26 mouse cellular contexts compared by ENCODE assay signal in the genomic region with DNA sequence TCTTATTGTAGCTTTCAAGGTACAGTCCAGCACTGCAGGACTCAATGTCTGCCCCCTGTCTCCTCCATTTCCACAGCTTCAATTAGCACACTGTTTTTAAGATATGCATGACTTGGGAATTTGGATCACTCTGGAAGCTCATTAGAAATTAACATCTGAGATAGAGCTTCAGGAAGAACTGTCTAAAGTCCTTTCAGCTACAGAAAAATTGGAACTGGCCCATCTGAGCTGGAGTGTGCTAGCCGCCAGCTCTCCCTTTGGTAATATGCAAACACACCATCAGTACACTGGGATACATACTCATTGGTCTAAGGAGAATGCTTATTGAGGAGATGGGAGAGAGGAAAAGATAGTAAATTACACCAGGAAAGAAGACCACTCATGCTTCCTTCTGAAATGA. TPM values are rescaled to one million over a fixed set of nuclear protein-coding genes. Genes with fewer than 3 reads are reported as not detected.
A peak's percentile ranks its signal among the peaks of the same experiment; 100 is the strongest.
DNase-seq lines count a peak whose midpoint lies in the region; ATAC-seq and TF ChIP-seq lines count a peak whose summit lies in the region.
"Had no signal": no experiment of that assay in that cellular context is flagged by ENCODE, and none has a peak within 500 bp of the region (broad histone marks: within the 10 kb centered on the region; RNA-seq: fewer than 3 reads in every experiment).

No protein-coding gene starts in this region.

- DNase-seq in kidney, adult 2 months: peak; percentile 78
- no peak for DNase-seq in kidney, postnatal 10 days
- DNase-seq in kidney, adult 9 months: peak; percentile 64
- DNase-seq in liver, adult 2 months (ENCODE audit: extremely low read depth, low read depth, low spot score): peak; percentile 83
- DNase-seq: adrenal gland, adult 2 months; adrenal gland, postnatal 10 days; adrenal gland, postnatal 25 days; cerebellum, adult 11 months; cerebellum, adult 18-20 months; cerebellum, adult 8-10 months; cerebellum, adult 9-11 months; cerebellum, postnatal 14 days; cerebellum, postnatal 36 days; embryo, embryonic 11 days had no signal

- WGBS in kidney, adult 2 months: 63% methylated on average over 1 of the region's 1 CpGs
- WGBS in kidney, embryonic 15.5 days: 92% methylated on average over 1 of the region's 1 CpGs
- WGBS in liver, adult 2 months: 26% methylated on average over 1 of the region's 1 CpGs
- 69% methylated on average over 1 of the region's 1 CpGs for WGBS in liver, embryonic 12.5 days (ENCODE audit: insufficient replicate concordance)

- H3K9me3 ChIP-seq in kidney, embryonic 15.5 days (replicated peaks): no peaks in the 10 kb centered on the region
- H3K9me3 ChIP-seq in liver, embryonic 12.5 days (replicated peaks): no peaks in the 10 kb centered on the region
- H3K9me3 ChIP-seq: embryonic facial prominence, embryonic 13.5 days; embryonic facial prominence, embryonic 15.5 days; forebrain, embryonic 10.5 days; forebrain, embryonic 12.5 days had no signal

- H3K4me3 ChIP-seq in kidney, adult 2 months (ENCODE audit: insufficient read depth, low read depth, low read length): no peak overlapping the region
- H3K4me3 ChIP-seq in kidney, embryonic 15.5 days (replicated peaks): no peak overlapping the region
- H3K4me3 ChIP-seq in liver, adult 2 months (ENCODE audit: insufficient read depth, low read depth, low read length): no peak overlapping the region
- no peak overlapping the region for H3K4me3 ChIP-seq in liver, embryonic 12.5 days
- H3K4me3 ChIP-seq: embryonic facial prominence, embryonic 13.5 days; embryonic facial prominence, embryonic 15.5 days; erythroblast, embryonic 14.5 days; forebrain, embryonic 10.5 days; forebrain, embryonic 12.5 days had no signal

- no peak for ATAC-seq in kidney, embryonic 15.5 days (replicated peaks; ENCODE audit: low FRiP score)
- ATAC-seq in liver, embryonic 12.5 days: no peak
- ATAC-seq: forebrain, embryonic 14.5 days had no signal

- H3K27ac ChIP-seq in kidney, adult 2 months (ENCODE audit: insufficient read depth, low read depth, low read length): no peak overlapping the region
- H3K27ac ChIP-seq in kidney, embryonic 15.5 days: no peak overlapping the region
- H3K27ac ChIP-seq in liver, adult 2 months (replicated peaks; ENCODE audit: insufficient read depth, low read depth, low read length): no peak overlapping the region
- no peak overlapping the region for H3K27ac ChIP-seq in liver, embryonic 12.5 days
- H3K27ac ChIP-seq: embryonic facial prominence, embryonic 13.5 days; embryonic facial prominence, embryonic 15.5 days; forebrain, embryonic 10.5 days; forebrain, embryonic 12.5 days had no signal

- TF ChIP-seq POLR2A in kidney, adult 2 months (IDR thresholded peaks at IDR 0.05; ENCODE audit: low read depth, low read length): no peak
- no peak for TF ChIP-seq POLR2A in liver, adult 2 months (IDR thresholded peaks at IDR 0.05; ENCODE audit: extremely low read depth, insufficient read depth, low read length)

- no peaks in the 10 kb centered on the region for H3K27me3 ChIP-seq in kidney, adult 2 months (replicated peaks; ENCODE audit: control insufficient read depth, insufficient read depth, low read length)
- no peaks in the 10 kb centered on the region for H3K27me3 ChIP-seq in kidney, embryonic 15.5 days
- no peaks in the 10 kb centered on the region for H3K27me3 ChIP-seq in liver, adult 2 months (ENCODE audit: control insufficient read depth, insufficient read depth, low read length)
- H3K27me3 ChIP-seq in liver, embryonic 12.5 days (replicated peaks): no peaks in the 10 kb centered on the region
- H3K27me3 ChIP-seq: embryonic facial prominence, embryonic 13.5 days; embryonic facial prominence, embryonic 15.5 days; forebrain, embryonic 12.5 days had no signal

- no peaks in the 10 kb centered on the region for H3K36me3 ChIP-seq in kidney, adult 2 months (ENCODE audit: control insufficient read depth, insufficient read depth, low read length)
- no peaks in the 10 kb centered on the region for H3K36me3 ChIP-seq in kidney, embryonic 15.5 days
- H3K36me3 ChIP-seq in liver, adult 2 months (ENCODE audit: control insufficient read depth, insufficient read depth, low read length): no peaks in the 10 kb centered on the region
- H3K36me3 ChIP-seq in liver, embryonic 12.5 days: no peaks in the 10 kb centered on the region
- H3K36me3 ChIP-seq: embryonic facial prominence, embryonic 13.5 days; embryonic facial prominence, embryonic 15.5 days; forebrain, embryonic 10.5 days; forebrain, embryonic 12.5 days had no signal

- TF ChIP-seq CTCF in kidney, adult 2 months (conservative IDR thresholded peaks at IDR 0.05; ENCODE audit: insufficient read depth, insufficient read length, low read depth, low read length): no peak
- TF ChIP-seq CTCF in liver, adult 2 months (IDR thresholded peaks at IDR 0.05; ENCODE audit: low read depth, low read length): no peak

- no peak overlapping the region for H3K4me2 ChIP-seq in kidney, embryonic 15.5 days
- no peak overlapping the region for H3K4me2 ChIP-seq in liver, embryonic 12.5 days
- H3K4me2 ChIP-seq: embryonic facial prominence, embryonic 13.5 days; embryonic facial prominence, embryonic 15.5 days; forebrain, embryonic 12.5 days had no signal

- no peaks in the 10 kb centered on the region for H3K79me2 ChIP-seq in liver, adult 2 months (ENCODE audit: control insufficient read depth, insufficient read depth, low read length)

- H3K4me1 ChIP-seq in kidney, adult 2 months (ENCODE audit: control insufficient read depth, insufficient read depth, low read length): peaks cover 3% of the 10 kb centered on the region; the same call in 1 of the 2 replicates
- H3K4me1 ChIP-seq in kidney, embryonic 15.5 days: no peaks in the 10 kb centered on the region
- peaks cover 9% of the 10 kb centered on the region for H3K4me1 ChIP-seq in liver, adult 2 months (ENCODE audit: control insufficient read depth, insufficient read depth, low read length)
- H3K4me1 ChIP-seq in liver, embryonic 12.5 days: no peaks in the 10 kb centered on the region
- H3K4me1 ChIP-seq: embryonic facial prominence, embryonic 15.5 days; forebrain, embryonic 12.5 days had no signal

- H3K9ac ChIP-seq in kidney, embryonic 15.5 days: no peak overlapping the region
- H3K9ac ChIP-seq in liver, adult 2 months (ENCODE audit: low read depth, low read length): no peak overlapping the region
- no peak overlapping the region for H3K9ac ChIP-seq in liver, embryonic 12.5 days
- H3K9ac ChIP-seq: embryonic facial prominence, embryonic 13.5 days; embryonic facial prominence, embryonic 15.5 days; forebrain, embryonic 12.5 days had no signal

RNA-seq across cellular contexts. Expression of gene Sntg2, which starts 25.1 kb away (rescaled TPM):
- polyA plus RNA-seq in kidney, adult 2 months (2012; rRNA removed): 0.88 and 1.2 TPM in 2 replicates
- 5.3 and 5.4 TPM in 2 replicates for polyA plus RNA-seq in kidney, embryonic 15.5 days (2015; fragmentation: Nextera tagmentation; extraction: Ambion mirVana)
- 9.7 and 15.7 TPM in 2 replicates for total RNA-seq in liver, adult 2 months (2014; rRNA removed)
- polyA plus RNA-seq in liver, adult 2 months (2012; rRNA removed): 4.6 and 9.0 TPM in 2 replicates
- polyA plus RNA-seq in liver, embryonic 12.5 days (2016; fragmentation: Nextera tagmentation; extraction: Ambion mirVana): 0.39 and 0.51 TPM in 2 replicates
- total RNA-seq: common myeloid progenitor, adult 5-6 weeks; ES-E14; MEL had no signal
- polyA plus RNA-seq: C2C12; erythroblast, embryonic 14.5 days had no signal
